Mouse (Mus musculus) kidney, embryonic 16.5 days (tissue): ENCODE measurements around the gene Tsks. TPM values are rescaled to one million over a fixed set of nuclear protein-coding genes. Genes with fewer than 3 reads are reported as not detected.

Experiments
- ATAC-seq: fragments of 200-750 bp; cut with Nextera tagmentation; 2 replicates; pipeline ENCODE4 v1.8.0; 2017; ENCODE audit warnings: moderate TSS enrichment; ENCODE audit not compliant: low FRiP score, low TSS enrichment
- H3K27ac ChIP-seq: fragments of 300-500 bp; sonication (generic); 2 replicates; pipeline ENCODE4 v1.5.1; 2014; ENCODE audit warnings: low read length
- H3K27me3 ChIP-seq: fragments of 300-500 bp; sonication (generic); 2 replicates; pipeline ENCODE4 v1.6.1; 2014; ENCODE audit warnings: low read length, control low read depth, mixed read lengths; ENCODE audit not compliant: insufficient read depth
- H3K36me3 ChIP-seq: fragments of 300-500 bp; sonication (generic); 2 replicates; pipeline ENCODE4 v1.6.1; 2014; ENCODE audit warnings: low read length, control low read depth, mixed read lengths; ENCODE audit not compliant: insufficient read depth
- H3K4me1 ChIP-seq: fragments of 300-500 bp; sonication (generic); 2 replicates; pipeline ENCODE4 v1.6.1; 2014; ENCODE audit warnings: low read length, control low read depth, mixed read lengths; ENCODE audit not compliant: insufficient read depth
- H3K4me2 ChIP-seq: fragments of 300-500 bp; sonication (generic); replicated peaks from 2 replicates; pipeline ENCODE4 v1.6.1; 2014; ENCODE audit warnings: low read depth, low read length
- H3K4me3 ChIP-seq: fragments of 300-500 bp; sonication (generic); 2 replicates; pipeline ENCODE4 v1.5.1; 2014; ENCODE audit warnings: mild to moderate bottlenecking, low read length
- H3K9ac ChIP-seq: fragments of 300-500 bp; sonication (generic); replicated peaks from 2 replicates; pipeline ENCODE4 v1.6.1; 2014; ENCODE audit warnings: low read length
- H3K9me3 ChIP-seq: fragments of 300-500 bp; sonication (generic); 2 replicates; pipeline ENCODE4 v1.6.1; 2016; ENCODE audit warnings: low read length, control low read depth
- WGBS: fragments of 180-500 bp; shearing (Covaris S2); extraction: QIAGEN DNeasy Blood & Tissue Kit; methylation state at CpG from one replicate; pipeline ENCODE4 v1.1.7; 2014; 5-methylcytosine and 5-hydroxymethylcytosine counted together
- polyA plus RNA-seq: library from polyadenylated mRNA; unstranded; fragments of >200 nt; fragmentation: Nextera tagmentation; extraction: Ambion mirVana; gene quantifications from 2 replicates; pipeline ENCODE4 v1.2.1, GENCODE M21; 2015

Gene Tsks
- polyA plus RNA-seq, 1 experiment from 2014 or later, result 0.24 TPM

GRCm38 (mm10) chr7:44929204-44930151 lies 13.5 kb upstream of the Tsks start, which contains the start of gene Ap2a1:
Gene Ap2a1, minus strand, starts transcription at chr7:44929496.
- peak within 1 kb of the TSS; percentile 80 for H3K4me2 ChIP-seq
- H3K4me1 ChIP-seq, result peaks cover 15% of the 10 kb centered on the region
- H3K9me3 ChIP-seq, result no peaks in the 10 kb centered on the region
- no peaks in the 10 kb centered on the region for H3K27me3 ChIP-seq
- peak within 1 kb of the TSS; percentile 95 for H3K9ac ChIP-seq
- ATAC-seq, result peak; percentile 99
- peak within 1 kb of the TSS; percentile 98 for H3K4me3 ChIP-seq
- under 1% methylated on average over 83 of the region's 84 CpGs for WGBS
- peaks cover 8% of the 10 kb centered on the region for H3K36me3 ChIP-seq
- peak within 1 kb of the TSS; percentile 97 for H3K27ac ChIP-seq

DNA sequence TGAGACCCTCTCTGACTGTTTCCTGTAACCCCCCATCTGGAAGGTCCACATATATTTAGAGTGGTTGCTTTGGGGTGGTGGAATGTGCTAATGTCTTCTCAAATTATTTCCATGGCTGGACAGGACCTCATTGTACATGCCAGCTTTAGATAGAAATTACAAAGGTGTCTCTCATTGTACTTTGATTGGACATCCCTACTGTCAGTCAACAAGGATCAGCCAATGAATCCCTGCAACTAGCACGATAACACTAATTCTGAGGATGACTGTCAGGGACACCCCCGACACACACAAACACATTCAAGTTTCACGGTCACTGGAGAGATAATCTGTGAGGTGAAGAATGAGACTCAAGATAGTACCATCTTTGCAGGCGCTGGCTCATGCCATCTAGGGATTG lies 4.3 kb upstream of the Tsks start:
- Histone ChIP-seq H3K9ac (no peak overlapping the region), H3K36me3 (no peaks in the 10 kb centered on the region), H3K4me2 (no peak overlapping the region), H3K9me3 (peaks cover 5% of the 10 kb centered on the region), H3K4me1 (no peaks in the 10 kb centered on the region), H3K27me3 (no peaks in the 10 kb centered on the region), H3K27ac (no peak overlapping the region), H3K4me3 (no peak overlapping the region)
- WGBS, result 91% methylated on average over 4 of the region's 4 CpGs
- ATAC-seq, result no peak

DNA sequence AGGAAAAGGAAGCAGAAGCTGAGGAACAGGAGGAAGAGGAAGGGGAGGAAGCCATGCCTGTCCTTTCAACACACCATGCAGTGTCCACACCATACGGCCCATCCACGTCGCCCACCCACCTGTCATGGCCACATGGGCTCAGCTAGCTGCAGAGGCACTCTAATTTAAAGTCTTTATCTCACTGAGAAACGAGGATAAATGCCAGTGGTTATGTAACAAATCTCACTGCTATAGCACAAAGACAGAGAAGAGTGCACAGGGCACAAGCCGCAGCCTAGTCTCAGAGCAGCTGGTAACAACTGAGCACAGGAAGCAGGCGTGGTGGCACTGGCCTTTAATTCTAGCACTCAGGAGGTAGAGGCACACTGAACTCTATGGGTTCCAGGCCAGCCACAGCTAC lies 6.9 kb downstream of the Tsks start:
- H3K36me3 ChIP-seq, result no peaks in the 10 kb centered on the region
- 69% methylated on average over 6 of the region's 6 CpGs for WGBS
- peaks cover 13% of the 10 kb centered on the region for H3K4me1 ChIP-seq
- H3K27me3 ChIP-seq, result peaks cover 29% of the 10 kb centered on the region
- no peak overlapping the region for H3K4me3 ChIP-seq
- H3K9ac ChIP-seq, result no peak overlapping the region
- no peak overlapping the region for H3K27ac ChIP-seq
- no peak for ATAC-seq
- H3K4me2 ChIP-seq, result no peak overlapping the region
- no peaks in the 10 kb centered on the region for H3K9me3 ChIP-seq

- WGBS, result under 1% methylated on average over 10 of the region's 10 CpGs
- Histone ChIP-seq H3K9ac (peak overlapping the region; percentile 75), H3K27ac (peak overlapping the region; percentile 84), H3K27me3 (peaks cover 29% of the 10 kb centered on the region), H3K4me3 (peak overlapping the region; percentile 65), H3K36me3 (no peaks in the 10 kb centered on the region), H3K4me1 (peaks cover 14% of the 10 kb centered on the region), H3K4me2 (peak overlapping the region; percentile 95), H3K9me3 (no peaks in the 10 kb centered on the region)
- ATAC-seq, result peak; percentile 91
Observed at GRCm38 (mm10) chr7:44951960-44952359, 9.0 kb downstream of the Tsks start.

DNA sequence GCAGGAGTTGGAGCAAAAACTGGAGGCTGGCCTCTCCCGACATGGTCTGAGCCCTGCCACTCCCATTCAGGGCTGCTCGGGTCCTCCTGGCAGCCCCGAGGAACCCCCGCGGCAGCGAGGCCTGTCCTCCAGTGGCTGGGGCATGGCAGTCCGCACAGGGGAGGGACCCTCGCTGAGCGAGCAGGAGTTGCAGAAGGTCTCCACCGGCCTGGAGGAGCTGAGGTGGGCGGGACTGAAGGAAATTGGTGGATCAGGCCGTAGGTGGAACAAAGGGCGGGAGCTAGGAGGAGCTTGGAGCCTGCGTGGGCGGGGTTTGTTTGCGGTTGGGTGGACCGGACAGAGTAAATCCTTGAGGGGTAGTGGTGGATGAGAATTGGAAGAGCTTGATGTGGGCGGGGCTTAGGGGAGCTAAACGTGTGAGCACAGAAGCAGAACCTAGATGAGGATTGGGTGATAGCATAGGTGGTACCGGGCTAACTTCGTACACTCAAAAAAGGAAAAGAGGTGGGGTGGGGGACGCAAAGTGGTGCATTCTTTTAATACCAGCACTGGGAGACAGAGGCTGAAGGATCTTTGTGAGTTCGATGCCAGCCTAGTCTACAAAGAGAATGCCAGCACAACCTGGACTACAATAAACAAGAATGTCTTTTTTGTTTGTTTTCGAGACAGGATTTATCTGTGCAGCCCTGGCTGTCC lies 9.8 kb downstream of the Tsks start:
- peak overlapping the region; percentile 95 for H3K4me2 ChIP-seq
- H3K4me1 ChIP-seq, result peaks cover 21% of the 10 kb centered on the region
- H3K27ac ChIP-seq, result peak overlapping the region; percentile 84
- H3K4me3 ChIP-seq, result peak overlapping the region; percentile 65
- peaks cover 27% of the 10 kb centered on the region for H3K27me3 ChIP-seq
- H3K36me3 ChIP-seq, result no peaks in the 10 kb centered on the region
- ATAC-seq, result peak; percentile 93
- 7% methylated on average over 24 of the region's 24 CpGs for WGBS
- no peaks in the 10 kb centered on the region for H3K9me3 ChIP-seq
- H3K9ac ChIP-seq, result peak overlapping the region; percentile 75

DNA sequence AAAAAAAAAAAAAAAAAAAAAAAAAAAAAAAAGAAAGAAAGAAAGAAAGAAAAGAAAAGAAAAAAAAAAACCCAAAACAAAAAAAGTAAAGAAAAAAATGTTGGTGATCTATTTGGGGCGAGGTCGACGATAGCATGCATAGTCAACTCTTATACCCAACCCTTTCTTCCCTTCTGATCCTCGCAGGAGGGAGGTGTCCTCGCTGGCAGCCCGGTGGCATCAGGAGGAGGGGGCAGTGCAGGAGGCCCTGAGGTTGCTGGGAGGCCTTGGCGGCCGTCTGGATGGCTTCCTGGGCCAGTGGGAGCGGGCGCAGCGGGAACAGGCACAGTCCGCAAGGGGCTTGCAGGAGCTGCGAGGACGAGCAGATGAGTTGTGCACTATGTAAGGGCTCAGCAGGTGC lies 10.6 kb downstream of the Tsks start:
- no peak overlapping the region for H3K4me3 ChIP-seq
- no peak overlapping the region for H3K4me2 ChIP-seq
- peaks cover 25% of the 10 kb centered on the region for H3K27me3 ChIP-seq
- H3K4me1 ChIP-seq, result peaks cover 21% of the 10 kb centered on the region
- no peak overlapping the region for H3K9ac ChIP-seq
- WGBS, result 62% methylated on average over 13 of the region's 14 CpGs
- no peaks in the 10 kb centered on the region for H3K36me3 ChIP-seq
- no peak for ATAC-seq
- no peak overlapping the region for H3K27ac ChIP-seq
- H3K9me3 ChIP-seq, result no peaks in the 10 kb centered on the region

- Histone ChIP-seq H3K27ac (no peak overlapping the region), H3K4me1 (peaks cover 21% of the 10 kb centered on the region), H3K27me3 (peaks cover 23% of the 10 kb centered on the region), H3K36me3 (no peaks in the 10 kb centered on the region), H3K9ac (no peak overlapping the region), H3K4me2 (no peak overlapping the region), H3K4me3 (no peak overlapping the region), H3K9me3 (no peaks in the 10 kb centered on the region)
- 79% methylated on average over 12 of the region's 12 CpGs for WGBS
- ATAC-seq, result no peak
Observed at GRCm38 (mm10) chr7:44954091-44954885, 11.3 kb downstream of the Tsks start.

- no peak for ATAC-seq
- H3K4me1 ChIP-seq, result peaks cover 21% of the 10 kb centered on the region
- 49% methylated on average over 5 of the region's 5 CpGs for WGBS
- no peak overlapping the region for H3K4me2 ChIP-seq
- H3K4me3 ChIP-seq, result no peak overlapping the region
- H3K27ac ChIP-seq, result no peak overlapping the region
- H3K27me3 ChIP-seq, result peaks cover 11% of the 10 kb centered on the region
- no peaks in the 10 kb centered on the region for H3K36me3 ChIP-seq
- no peaks in the 10 kb centered on the region for H3K9me3 ChIP-seq
- H3K9ac ChIP-seq, result no peak overlapping the region
Observed at GRCm38 (mm10) chr7:44955628-44956027, 12.6 kb downstream of the Tsks start.

DNA sequence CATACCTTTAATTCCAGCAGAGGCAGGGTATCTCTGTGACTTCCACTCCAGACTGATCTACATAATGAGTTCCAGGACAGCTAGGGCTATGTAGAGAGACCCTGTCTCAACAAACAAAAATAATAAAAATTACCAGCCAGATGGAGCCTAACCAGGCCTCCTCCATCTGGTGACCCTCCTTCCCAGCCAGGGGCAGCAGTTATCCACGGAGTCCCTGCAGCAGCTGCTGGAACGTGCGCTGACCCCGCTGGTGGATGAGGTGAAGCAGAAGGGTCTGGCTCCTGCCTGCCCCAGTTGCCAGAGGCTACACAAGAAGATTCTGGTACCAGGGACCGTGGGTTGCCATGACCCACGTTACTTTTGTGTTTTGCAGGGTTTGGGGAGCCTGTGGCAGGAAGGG lies 13.3 kb downstream of the Tsks start:
- Histone ChIP-seq H3K27me3 (peaks cover 5% of the 10 kb centered on the region; the same call in 1 of the 2 replicates), H3K9ac (no peak overlapping the region), H3K36me3 (no peaks in the 10 kb centered on the region), H3K9me3 (no peaks in the 10 kb centered on the region), H3K27ac (no peak overlapping the region), H3K4me2 (no peak overlapping the region), H3K4me3 (no peak overlapping the region), H3K4me1 (peaks cover 20% of the 10 kb centered on the region)
- WGBS, result 53% methylated on average over 6 of the region's 6 CpGs
- ATAC-seq, result no peak
